Mouse (Mus musculus) granulocyte monocyte progenitor cell, adult 5-6 weeks (primary cell): Measurements from ENCODE around the gene Nrxn2. TPM values are rescaled to one million over a fixed set of nuclear protein-coding genes. Genes with fewer than 3 reads are reported as not detected.
A peak's percentile ranks its signal among the peaks of the same experiment; 100 is the strongest.

ENCODE experiments used
- ATAC-seq: replicated peaks from 2 replicates; pipeline ENCODE4 v1.8.0; 2016; ENCODE audit warnings: mild to moderate bottlenecking, moderate TSS enrichment, inconsistent platforms; ENCODE audit not compliant: poor library complexity, severe bottlenecking
- total RNA-seq, 2 experiments: library from RNA; stranded (forward) in 1 of 2; stranded (reverse) in 1 of 2; fragments of 200-712, 200-1000 nt in 1 of 2; fragments of >200 nt in 1 of 2; fragmentation: Nextera tagmentation in 1 of 2; gene quantifications; 2 replicates each; pipeline ENCODE4 v1.2.3; 2014 to 2017

Nrxn2 gene
- total RNA-seq, 2 experiments from 2014 or later, result not detected

DNA sequence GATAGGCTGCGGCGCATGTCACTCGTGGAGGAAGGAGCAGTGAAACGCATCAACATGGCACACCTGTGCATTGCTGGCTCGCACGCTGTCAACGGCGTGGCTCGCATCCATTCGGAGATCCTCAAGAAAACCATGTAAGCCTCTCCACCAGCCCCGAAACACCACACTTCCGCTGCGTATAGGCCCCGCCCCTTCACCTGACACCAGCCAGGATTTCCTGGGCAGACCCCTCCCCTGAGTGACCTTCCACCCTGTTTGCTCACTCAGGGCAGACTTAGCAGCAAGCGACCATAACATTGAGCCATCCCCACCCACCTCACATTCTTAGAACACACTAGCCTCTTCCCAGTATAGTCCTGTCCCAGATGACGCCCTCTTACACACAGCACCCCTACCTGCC, 28.7 kb upstream of the Nrxn2 start:
- peak; percentile 45 for ATAC-seq

- no peak for ATAC-seq
Observed at GRCm38 (mm10) chr19:6390251-6390650, 28.3 kb upstream of the Nrxn2 start.

- ATAC-seq, result peak; percentile 29
Observed at GRCm38 (mm10) chr19:6392743-6393393, 25.7 kb upstream of the Nrxn2 start.

- ATAC-seq, result no peak
Observed at GRCm38 (mm10) chr19:6393637-6394036, 24.9 kb upstream of the Nrxn2 start.

DNA sequence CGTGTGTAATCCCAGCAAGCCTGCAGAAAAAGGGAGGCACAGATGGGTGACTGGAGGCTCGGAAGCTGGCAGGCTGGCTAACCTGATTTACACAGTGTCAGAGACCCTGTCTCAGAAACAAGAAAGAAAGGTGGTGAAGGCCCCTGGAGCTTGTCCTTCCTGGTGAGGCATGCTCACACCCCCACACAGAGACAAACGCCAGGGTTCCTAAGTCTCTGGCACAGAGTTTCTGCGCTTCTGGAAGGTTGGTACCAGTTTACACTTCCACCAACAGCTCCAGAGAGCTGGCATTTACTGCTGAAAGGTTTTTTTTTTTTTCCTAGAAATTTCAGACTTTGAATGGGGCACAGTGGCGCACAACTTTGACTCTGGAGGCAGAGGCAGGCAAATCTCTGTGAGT, 22.3 kb upstream of the Nrxn2 start:
- ATAC-seq, result no peak

DNA sequence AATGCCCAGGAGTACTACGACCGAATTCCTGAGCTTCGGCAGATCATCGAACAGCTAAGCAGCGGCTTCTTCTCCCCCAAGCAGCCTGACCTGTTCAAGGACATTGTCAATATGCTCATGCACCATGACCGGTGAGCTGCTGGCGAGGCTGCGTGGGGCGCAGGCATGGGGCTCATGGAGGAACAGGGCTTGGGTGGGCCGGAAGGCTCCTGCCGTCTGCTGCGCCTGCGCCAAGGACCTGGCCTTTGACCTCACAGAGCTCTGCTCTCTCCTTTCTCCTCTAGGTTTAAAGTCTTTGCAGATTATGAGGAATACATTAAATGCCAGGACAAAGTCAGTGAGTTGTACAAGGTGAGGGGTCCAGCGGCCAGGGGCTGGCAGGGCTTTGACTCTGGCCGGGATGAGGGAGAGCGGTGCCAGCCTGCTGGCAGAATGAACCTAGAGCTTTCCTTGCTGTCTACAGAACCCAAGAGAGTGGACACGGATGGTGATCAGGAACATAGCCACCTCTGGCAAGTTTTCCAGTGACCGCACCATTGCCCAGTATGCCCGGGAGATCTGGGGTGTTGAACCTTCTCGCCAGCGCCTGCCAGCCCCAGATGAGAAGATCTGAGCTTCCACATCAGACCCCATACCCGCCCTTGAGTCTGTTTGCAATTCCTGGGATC, 20.8 kb upstream of the Nrxn2 start:
- no peak for ATAC-seq

DNA sequence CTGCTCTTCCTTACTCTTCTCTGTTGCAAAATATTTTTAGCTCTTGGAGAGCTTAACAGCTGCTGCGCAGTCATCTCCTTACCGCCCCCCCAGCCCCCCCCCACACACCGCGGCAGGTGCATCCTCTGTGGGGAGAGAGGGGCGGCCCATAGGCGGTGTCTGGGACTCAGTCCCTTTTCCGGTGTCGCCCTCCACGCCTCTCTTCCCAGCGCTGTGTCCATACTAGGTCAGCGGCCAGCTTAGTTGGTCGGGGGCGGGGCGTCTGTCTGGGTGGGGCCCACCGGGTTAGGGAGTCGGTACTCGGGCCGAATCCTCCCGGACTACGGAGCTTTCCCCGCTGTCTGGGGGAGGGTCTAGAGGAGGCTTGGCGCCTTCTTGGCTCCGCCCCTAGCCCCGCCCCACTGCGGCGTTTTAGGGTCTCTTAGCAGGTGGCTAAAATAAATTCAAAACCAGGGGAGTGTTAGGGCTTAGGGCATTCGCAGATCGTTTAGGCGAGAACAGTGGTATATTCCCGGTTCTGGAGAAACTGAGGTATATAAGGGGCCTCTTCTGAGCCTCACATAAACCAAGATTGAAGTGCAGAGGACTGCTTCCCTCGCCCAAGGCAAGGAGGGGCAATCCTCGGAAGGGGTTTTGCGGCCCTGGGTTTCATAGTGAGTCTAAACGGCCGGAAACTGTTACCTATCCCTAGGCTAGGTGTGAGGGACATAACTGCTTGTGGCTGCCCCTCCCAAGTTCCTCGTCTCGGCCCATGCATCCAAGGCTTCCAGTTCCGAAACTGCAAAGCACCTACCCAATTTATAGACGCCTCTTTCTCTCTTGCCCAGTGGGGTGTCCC, 19.9 kb upstream of the Nrxn2 start:
- peak; percentile 30 for ATAC-seq

GRCm38 (mm10) chr19:6399285-6400095, 19.0 kb upstream of the Nrxn2 start, which contains the start of gene Rasgrp2:
Rasgrp2 (plus strand) TSS chr19:6399340.
- peak; percentile 40 for ATAC-seq

DNA sequence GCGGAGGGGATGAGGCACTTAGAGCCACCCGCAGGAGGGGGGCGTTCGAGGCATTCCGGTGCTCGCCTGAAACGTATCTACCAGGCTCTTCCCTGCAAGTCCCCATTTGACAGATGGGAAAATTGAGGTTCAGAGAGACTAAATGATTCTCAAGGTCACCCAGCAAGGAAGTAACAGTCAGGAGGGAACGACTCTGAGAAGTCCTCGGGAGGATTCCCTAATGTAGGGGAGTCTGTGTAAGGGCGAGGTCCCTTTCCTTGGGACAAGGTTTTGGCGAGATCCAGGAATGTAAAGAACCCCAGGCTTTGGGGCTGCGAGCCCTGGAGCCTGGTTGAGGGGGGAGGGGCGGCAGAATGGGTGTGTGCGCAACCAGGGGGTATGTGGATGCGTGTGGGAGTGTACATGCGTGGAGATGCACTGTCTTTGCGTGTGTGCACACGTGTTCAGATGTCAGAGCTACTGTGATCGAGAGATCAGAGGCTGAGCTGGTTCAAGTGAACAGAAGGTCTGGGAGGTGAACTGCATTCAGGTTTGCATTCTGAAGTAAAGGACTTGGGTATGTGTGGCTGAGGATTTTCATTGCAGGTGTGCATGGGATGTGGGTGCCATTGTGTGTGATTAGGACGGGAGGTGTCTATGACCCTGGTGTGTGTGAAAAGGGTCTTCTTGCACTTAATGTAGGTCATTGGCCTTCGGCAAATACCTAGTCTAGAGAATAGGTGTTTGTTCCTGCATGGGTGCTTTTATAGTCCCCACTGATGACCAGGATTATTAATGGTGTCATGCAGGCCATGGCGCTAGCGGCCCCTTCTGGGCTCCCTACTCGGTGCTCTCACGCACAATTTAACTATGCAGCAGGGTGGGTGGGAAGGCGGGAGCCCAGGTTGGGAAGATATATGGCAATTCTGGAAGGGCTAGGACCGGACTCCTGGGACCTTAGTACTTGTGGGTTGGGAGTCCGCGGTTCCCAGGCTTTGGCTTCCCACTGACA, 18.1 kb upstream of the Nrxn2 start:
- ATAC-seq, result no peak

DNA sequence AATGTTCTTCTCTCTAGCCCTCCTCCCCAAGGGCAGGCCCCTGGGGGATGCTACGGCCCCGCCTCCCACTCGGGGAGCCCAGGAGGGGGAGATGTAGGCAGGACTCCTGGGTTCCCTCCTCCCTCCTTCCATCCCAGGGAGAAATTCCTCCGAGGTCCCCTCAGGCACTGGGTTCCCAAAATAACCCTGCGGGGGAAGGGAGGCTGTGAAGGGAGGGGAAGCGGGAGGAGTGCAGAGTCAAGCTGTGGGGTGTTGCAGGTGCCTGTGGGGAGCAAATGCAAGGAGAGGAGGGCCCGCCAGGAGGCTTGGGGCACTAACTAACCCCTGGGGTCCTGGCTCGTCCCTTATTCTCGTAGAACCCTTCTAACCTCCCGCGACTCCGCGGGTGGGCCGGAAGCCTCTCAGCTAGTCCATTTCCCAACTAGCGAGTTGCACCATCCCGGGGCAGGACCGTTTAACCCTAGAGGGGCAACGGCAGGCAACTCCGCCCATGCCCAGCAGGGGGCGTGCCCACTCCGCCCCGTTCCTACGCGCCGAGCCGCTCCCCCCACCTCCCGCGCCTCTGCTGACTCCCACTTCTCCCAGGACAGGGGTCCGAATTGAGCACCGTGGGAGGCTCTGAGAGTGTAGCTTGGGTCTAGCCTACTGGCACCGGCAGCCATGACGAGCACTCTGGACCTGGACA, 17.3 kb upstream of the Nrxn2 start:
- peak; percentile 61 for ATAC-seq

GRCm38 (mm10) chr19:6401951-6402350, 16.6 kb upstream of the Nrxn2 start:
- 0 out of 2 replicates have a peak, but pooled peaks have one; percentile 6 for ATAC-seq

GRCm38 (mm10) chr19:6403869-6404268, 14.7 kb upstream of the Nrxn2 start:
- no peak for ATAC-seq

DNA sequence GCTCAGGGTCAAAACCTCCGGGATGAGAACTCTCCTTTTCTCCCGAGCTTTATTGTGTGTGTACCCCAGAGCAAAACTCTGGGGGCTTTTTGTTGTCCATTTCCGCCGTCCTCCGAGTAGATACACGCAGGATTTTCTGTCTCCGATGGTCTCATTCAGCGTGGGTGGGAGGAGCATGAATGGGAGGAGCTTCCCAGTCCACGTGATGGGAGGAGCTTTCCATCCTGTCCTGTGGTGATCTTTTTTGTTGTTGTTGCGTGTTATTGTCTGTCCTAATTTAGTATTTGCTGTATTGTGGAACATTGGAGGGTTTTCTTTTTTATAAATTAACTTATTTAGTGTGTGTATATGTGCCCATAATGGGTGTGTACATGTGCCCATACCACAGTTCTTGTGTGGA, 13.1 kb upstream of the Nrxn2 start:
- no peak for ATAC-seq

DNA sequence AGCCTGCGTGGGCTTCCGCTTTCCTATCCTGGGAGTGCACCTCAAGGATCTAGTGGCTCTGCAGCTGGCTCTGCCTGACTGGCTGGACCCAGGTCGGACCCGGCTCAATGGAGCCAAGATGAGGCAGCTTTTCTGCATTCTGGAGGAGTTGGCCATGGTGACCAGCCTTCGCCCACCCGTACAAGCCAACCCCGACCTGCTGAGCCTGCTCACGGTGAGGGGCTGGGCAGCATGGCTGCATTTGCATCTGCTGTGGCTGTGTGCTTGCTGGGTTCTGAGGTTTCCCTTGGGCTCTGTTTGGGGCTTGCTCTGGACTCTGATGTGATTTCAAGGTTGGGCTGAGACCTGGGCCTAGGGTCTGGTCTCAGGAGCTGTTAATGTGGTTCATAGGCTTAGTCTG, 11.4 kb upstream of the Nrxn2 start:
- ATAC-seq, result no peak

DNA sequence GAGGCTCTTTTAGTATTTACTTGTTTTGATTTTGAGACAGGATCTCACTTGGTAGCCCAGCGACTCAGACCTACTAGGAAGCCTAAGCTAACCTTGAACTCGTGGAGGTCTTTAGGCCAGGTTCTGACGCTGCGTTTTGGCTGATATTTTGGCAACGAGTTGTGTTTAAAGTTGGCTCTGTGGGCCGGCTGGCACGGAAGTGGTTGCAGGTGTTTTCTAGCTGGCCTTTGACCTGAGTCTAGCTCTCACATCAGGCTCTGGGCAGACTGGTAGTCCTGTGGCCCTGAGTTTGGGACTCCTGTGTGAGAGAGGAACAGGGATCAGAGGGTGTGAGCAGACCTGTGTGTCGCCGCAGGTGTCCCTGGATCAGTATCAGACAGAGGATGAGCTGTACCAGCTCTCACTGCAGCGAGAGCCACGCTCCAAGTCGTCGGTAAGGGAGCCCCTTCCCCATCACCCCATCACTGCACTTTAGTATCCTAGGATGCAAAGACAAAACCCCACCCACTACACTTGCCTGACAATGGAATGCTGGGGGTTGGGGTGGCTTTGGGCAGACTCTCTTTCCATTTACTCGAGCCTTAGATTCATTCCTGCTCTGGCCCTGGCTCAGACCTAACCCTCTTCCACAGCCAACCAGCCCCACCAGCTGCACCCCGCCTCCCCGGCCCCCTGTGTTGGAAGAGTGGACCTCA, 10.6 kb upstream of the Nrxn2 start:
- ATAC-seq, result no peak

DNA sequence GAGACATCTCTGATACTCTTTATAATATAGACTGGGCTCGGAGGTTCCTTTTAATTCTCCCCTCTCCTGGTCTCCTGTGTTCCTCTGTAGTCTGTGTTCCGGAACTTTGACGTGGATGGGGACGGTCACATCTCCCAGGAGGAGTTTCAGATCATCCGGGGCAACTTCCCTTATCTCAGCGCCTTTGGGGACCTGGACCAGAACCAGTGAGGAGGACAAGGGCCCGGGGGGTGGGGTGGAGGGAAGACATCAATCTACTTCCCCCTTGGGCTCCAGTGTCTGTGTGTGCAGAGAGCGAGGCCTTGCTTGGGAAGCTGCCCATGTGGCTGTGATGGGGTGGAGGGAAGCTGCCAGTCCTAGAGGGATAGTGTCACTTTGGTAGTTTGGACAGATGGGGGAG, 9.8 kb upstream of the Nrxn2 start:
- ATAC-seq, result peak; percentile 28; the same call in 1 of the 2 replicates

DNA sequence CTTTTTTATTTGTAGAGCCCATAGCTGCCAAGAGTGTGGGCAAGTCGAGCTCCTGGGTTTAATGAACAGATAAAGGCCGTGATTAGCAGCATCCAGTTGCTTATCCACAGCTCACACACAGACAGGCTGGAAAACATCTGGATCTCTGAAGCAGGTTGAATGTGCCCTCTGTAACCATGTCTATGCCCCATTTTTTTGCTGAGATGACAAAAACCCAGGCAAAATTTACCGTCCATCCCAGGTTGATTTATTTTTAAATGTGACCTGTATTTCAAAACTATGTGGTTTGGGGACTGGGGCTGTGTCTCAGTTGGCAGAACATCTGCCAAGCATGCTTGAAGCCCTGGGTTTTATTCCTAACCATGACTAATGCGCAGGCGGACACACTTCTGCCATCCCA, 9.4 kb upstream of the Nrxn2 start:
- ATAC-seq, result no peak

GRCm38 (mm10) chr19:6409936-6410335, 8.6 kb upstream of the Nrxn2 start:
- no peak for ATAC-seq
